ENCODE assay signal across 9 mouse cellular contexts in genomic region chr14:55783958-55784235, GRCm38 (mm10). TPM values are rescaled to one million over a fixed set of nuclear protein-coding genes. Genes with fewer than 3 reads are reported as not detected.
DNase-seq lines count a peak whose midpoint lies in the region; ATAC-seq lines count a peak whose summit lies in the region.
"Had no signal": no experiment of that assay in that cellular context is flagged by ENCODE, and none has a peak within 500 bp of the region (broad histone marks: within the 10 kb centered on the region; RNA-seq: fewer than 3 reads in every experiment).

Gene Adcy4 (minus strand): TSS chr14:55784095.

- DNase-seq in adrenal gland, adult (ENCODE audit: inconsistent age in 2 of 2, low spot score in 1 of 2), result peak; percentile 16 to 33
- DNase-seq in adrenal gland, postnatal 25 days, result no peak
- peak; percentile 57 for DNase-seq in embryonic facial prominence, embryonic 11.5 days (ENCODE audit: low spot score)
- DNase-seq in kidney, postnatal 25 days, result peak; percentile 37 to 66
- DNase-seq in retina, embryonic 14.5 days (ENCODE audit: low spot score), result no peak
- DNase-seq in thymus, postnatal 36 days, result no peak

- no peaks in the 10 kb centered on the region for H3K9me3 ChIP-seq in embryonic facial prominence, embryonic 11.5 days (replicated peaks; ENCODE audit: control insufficient read depth, low read length)
- H3K9me3 ChIP-seq in heart, embryonic 15.5 days (replicated peaks), result no peaks in the 10 kb centered on the region
- no peaks in the 10 kb centered on the region for H3K9me3 ChIP-seq in midbrain, embryonic 13.5 days
- H3K9me3 ChIP-seq: megakaryocyte, embryonic 14.5 days had no signal

- H3K27me3 ChIP-seq in embryonic facial prominence, embryonic 11.5 days (ENCODE audit: control insufficient read depth, insufficient read depth, low read length), result no peaks in the 10 kb centered on the region; the same call in none of the 2 replicates
- H3K27me3 ChIP-seq in heart, embryonic 15.5 days, result peaks cover 68% of the 10 kb centered on the region
- peaks cover 76% of the 10 kb centered on the region for H3K27me3 ChIP-seq in midbrain, embryonic 13.5 days

- ATAC-seq in embryonic facial prominence, embryonic 11.5 days (replicated peaks; ENCODE audit: insufficient number of reproducible peaks, low FRiP score, low TSS enrichment, low read depth), result 0 out of 2 replicates have a peak, but pooled peaks have one; percentile 20
- ATAC-seq in heart, embryonic 15.5 days (replicated peaks; ENCODE audit: insufficient number of reproducible peaks, insufficient read depth, low FRiP score, low read depth), result no peak
- ATAC-seq in midbrain, embryonic 13.5 days, result no peak

- H3K4me2 ChIP-seq in embryonic facial prominence, embryonic 11.5 days (ENCODE audit: low read depth, low read length), result peak within 1 kb of the TSS; percentile 86
- H3K4me2 ChIP-seq in heart, embryonic 15.5 days, result peak within 1 kb of the TSS; percentile 71
- peak within 1 kb of the TSS; percentile 46 for H3K4me2 ChIP-seq in midbrain, embryonic 13.5 days (replicated peaks)

- H3K9ac ChIP-seq in embryonic facial prominence, embryonic 11.5 days (replicated peaks; ENCODE audit: low read length), result peak within 1 kb of the TSS; percentile 65
- H3K9ac ChIP-seq in heart, embryonic 15.5 days, result peak within 1 kb of the TSS; percentile 59
- peak within 1 kb of the TSS; percentile 39; the same call in 1 of the 2 replicates for H3K9ac ChIP-seq in midbrain, embryonic 13.5 days (replicated peaks)

- H3K36me3 ChIP-seq in embryonic facial prominence, embryonic 11.5 days (replicated peaks; ENCODE audit: control insufficient read depth, insufficient read depth, low read depth, low read length), result no peaks in the 10 kb centered on the region
- no peaks in the 10 kb centered on the region for H3K36me3 ChIP-seq in heart, embryonic 15.5 days
- H3K36me3 ChIP-seq in midbrain, embryonic 13.5 days, result no peaks in the 10 kb centered on the region

- H3K4me3 ChIP-seq in embryonic facial prominence, embryonic 11.5 days (ENCODE audit: low read depth, low read length), result peak within 1 kb of the TSS; percentile 46
- peak within 1 kb of the TSS; percentile 55 for H3K4me3 ChIP-seq in heart, embryonic 15.5 days
- peak within 1 kb of the TSS; percentile 26 for H3K4me3 ChIP-seq in midbrain, embryonic 13.5 days (replicated peaks)
- H3K4me3 ChIP-seq: megakaryocyte, embryonic 14.5 days had no signal

- H3K4me1 ChIP-seq in embryonic facial prominence, embryonic 11.5 days (ENCODE audit: control insufficient read depth, insufficient read depth, low read length), result peaks cover 3% of the 10 kb centered on the region; the same call in 1 of the 2 replicates
- H3K4me1 ChIP-seq in heart, embryonic 15.5 days (replicated peaks), result peaks cover 46% of the 10 kb centered on the region
- peaks cover 28% of the 10 kb centered on the region for H3K4me1 ChIP-seq in midbrain, embryonic 13.5 days (replicated peaks)

- H3K27ac ChIP-seq in embryonic facial prominence, embryonic 11.5 days (replicated peaks; ENCODE audit: low read depth, low read length), result peak within 1 kb of the TSS; percentile 5
- peak within 1 kb of the TSS; percentile 87 for H3K27ac ChIP-seq in heart, embryonic 15.5 days
- no peak within 1 kb of the TSS for H3K27ac ChIP-seq in midbrain, embryonic 13.5 days

- under 1% methylated on average over 13 of the region's 13 CpGs for WGBS in embryonic facial prominence, embryonic 11.5 days
- WGBS in heart, embryonic 15.5 days, result 11% methylated on average over 13 of the region's 13 CpGs
- 5% methylated on average over 13 of the region's 13 CpGs for WGBS in midbrain, embryonic 13.5 days

RNA-seq across cellular contexts. Expression of gene Adcy4, which starts in this region (rescaled TPM):
- 8.0 and 10.2 TPM in 2 replicates for total RNA-seq in adrenal gland, postnatal 25 days (2021)
- 10.6 and 13.0 TPM in 2 replicates for polyA plus RNA-seq in embryonic facial prominence, embryonic 11.5 days (2014; fragmentation: Nextera tagmentation; extraction: Ambion mirVana)
- 14.9 and 18.0 TPM in 2 replicates for polyA plus RNA-seq in heart, embryonic 15.5 days (2015; fragmentation: Nextera tagmentation; extraction: Ambion mirVana)
- 4.1 and 4.2 TPM in 2 replicates for polyA plus RNA-seq in midbrain, embryonic 13.5 days (2015; fragmentation: Nextera tagmentation; extraction: Ambion mirVana)

Comparison
In these comparisons a context has a peak if more than half of its experiments do, and no peak if none do; other contexts are left out.
1. DNase-seq: peak in adrenal gland, adult (2 of 2), embryonic facial prominence, embryonic 11.5 days (single experiment) and kidney, postnatal 25 days (2 of 2); none in adrenal gland, postnatal 25 days (single experiment), retina, embryonic 14.5 days (single experiment) and thymus, postnatal 36 days (0 of 2).
2. Peak in every context shown above with its lines, with median percentiles within 50 percentile points of each other: H3K4me2 ChIP-seq, H3K4me3 ChIP-seq and H3K9ac ChIP-seq.